Mouse (Mus musculus) thymus, postnatal 10 days (tissue): Measurements from ENCODE around the gene Rps28.

Source experiments
- DNase-seq, 2 experiments: peaks; one replicate each; pipeline ENCODE4 v3.0.0; 2021; ENCODE audit warnings: low spot score in 2 of 2

Gene Rps28

GRCm38 (mm10) chr17:33773871-33774572 lies 50.3 kb downstream of the Rps28 start:
- no peak for DNase-seq

GRCm38 (mm10) chr17:33773426-33773825 lies 50.9 kb downstream of the Rps28 start:
- DNase-seq = no peak

GRCm38 (mm10) chr17:33771617-33772016 lies 52.7 kb downstream of the Rps28 start:
- DNase-seq = no peak
